Mouse (Mus musculus): ENCODE measurements around the gene Mdn1. TPM values are rescaled to one million over a fixed set of nuclear protein-coding genes. Genes with fewer than 3 reads are reported as not detected.

Gene Mdn1
- total and polyA plus RNA-seq, 3 experiments = 16.1 to 49.8 (median 44.5) TPM

DNA sequence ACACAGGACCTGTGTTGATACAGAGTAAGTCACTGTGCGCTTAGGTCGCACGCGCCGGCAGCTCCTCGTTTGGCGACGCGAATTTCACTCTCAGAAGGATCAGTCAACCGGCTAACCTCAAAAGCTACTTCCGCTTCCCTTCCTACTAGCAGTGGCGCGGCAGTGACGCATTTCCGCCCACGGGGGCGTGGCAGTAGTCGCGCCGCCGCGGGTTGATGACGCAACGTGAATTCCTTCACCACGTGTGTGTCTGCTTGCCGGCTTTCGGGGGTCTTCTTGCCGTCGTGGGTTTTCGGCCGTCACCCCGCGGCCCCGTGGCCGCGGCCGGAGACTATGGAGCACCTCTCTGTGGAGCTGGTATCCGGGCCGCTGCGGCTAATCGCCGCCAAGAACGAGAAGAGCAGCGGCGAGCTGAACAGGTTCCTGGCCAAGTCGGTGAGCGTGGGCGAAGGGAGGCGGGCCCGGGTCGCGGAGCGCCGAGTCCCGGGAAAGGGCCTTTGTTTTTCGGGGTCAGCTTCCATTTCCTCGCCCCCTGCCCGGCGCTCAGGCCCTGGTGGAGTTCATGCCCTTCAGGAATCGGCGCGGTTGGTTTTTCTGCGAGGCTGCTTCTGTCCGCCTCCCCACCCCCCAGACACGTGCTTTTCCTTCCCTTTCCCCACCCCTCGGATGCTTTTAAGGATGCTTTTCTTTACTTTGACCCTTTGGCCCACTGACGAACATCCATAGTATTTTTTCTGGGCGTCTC is at the start of gene Mdn1 (continued):
- TF ChIP-seq HCFC1 (IDR thresholded peaks at IDR 0.05; ENCODE audit: low read depth, low read length) (peak; percentile 93), ELF1 (IDR thresholded peaks at IDR 0.05; ENCODE audit: low read depth, low read length) (peak; percentile 96), ZC3H11A (IDR thresholded peaks at IDR 0.05; ENCODE audit: low read depth, low read length) (no peak), UBTF (IDR thresholded peaks at IDR 0.05; ENCODE audit: borderline replicate concordance, insufficient read depth, low read depth, low read length) (no peak)

DNA sequence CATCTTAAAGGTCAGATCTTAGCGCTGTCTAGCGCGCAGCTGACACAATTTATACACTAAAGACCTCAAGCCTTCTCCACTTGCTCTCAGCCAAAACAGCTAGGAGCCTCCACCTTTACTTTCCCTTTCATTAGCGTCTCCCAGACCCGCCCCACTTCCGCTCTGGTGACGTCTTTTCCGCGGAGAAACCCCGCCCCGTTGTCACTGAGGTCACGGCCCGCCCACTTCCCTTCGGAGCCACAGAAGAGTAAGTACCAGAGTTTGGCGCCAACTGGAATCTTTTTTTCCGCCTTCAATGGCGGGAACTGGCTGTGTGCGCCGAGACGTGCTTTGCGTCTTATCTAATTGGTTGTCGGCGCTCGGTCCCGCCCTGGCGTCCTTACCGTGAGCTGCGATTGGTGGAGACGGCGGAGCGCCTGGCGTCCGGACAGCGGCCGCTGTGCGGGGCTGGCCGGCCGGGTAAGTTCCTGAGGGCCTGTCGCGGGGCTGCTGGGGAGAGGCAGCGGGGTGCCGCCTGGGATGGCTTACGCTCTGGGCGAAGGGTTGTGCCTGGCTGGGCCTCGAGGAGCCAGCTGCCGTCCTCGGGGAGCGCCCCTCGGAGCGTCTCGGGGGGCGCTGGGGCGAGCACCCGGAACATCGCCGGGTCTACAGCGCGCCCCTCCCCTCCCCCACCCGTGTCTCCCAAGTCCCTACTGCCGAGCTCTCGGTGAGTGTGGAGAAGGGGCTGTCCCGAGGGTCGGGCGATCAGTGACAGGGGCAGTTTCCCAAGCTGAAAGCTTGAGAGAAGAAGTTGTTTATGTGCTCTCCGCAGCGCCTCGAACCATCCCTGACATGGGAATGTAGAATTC is 41.7 kb upstream of the Mdn1 start, which contains the start of gene Casp8ap2:
Casp8ap2 (plus strand) TSS at position 418 of the 848 bp plus-strand sequence.
- Histone ChIP-seq H3K9ac (ENCODE audit: control insufficient read depth, low read depth, low read length, poor library complexity, severe bottlenecking) (peak within 1 kb of the TSS; percentile 90), H3K4me1 (ENCODE audit: control insufficient read depth in 1 of 2, insufficient read depth in 2 of 2, low read length in 2 of 2) (peaks cover 0 to 11% of the 10 kb centered on the region in 2 experiments; a peak in 2 of 4 replicates), H3K4me3 (ENCODE audit: control insufficient read depth in 1 of 2, insufficient read depth in 1 of 2, low read depth in 2 of 2, low read length in 2 of 2) (peak within 1 kb of the TSS; percentile 66 to 93), H3K9me3 (replicated peaks; ENCODE audit: insufficient read depth, low read length) (no peaks in the 10 kb centered on the region), H3K27me3 (ENCODE audit: control insufficient read depth in 1 of 2, insufficient read depth in 2 of 2, low read length in 2 of 2) (no peaks in the 10 kb centered on the region), H3K79me2 (ENCODE audit: control insufficient read depth, insufficient read depth, low read length, poor library complexity) (peaks cover 36% of the 10 kb centered on the region), H3K27ac (ENCODE audit: control insufficient read depth, low read depth, low read length) (peak within 1 kb of the TSS; percentile 66), H3K36me3 (ENCODE audit: control insufficient read depth in 1 of 2, insufficient read depth in 2 of 2, low read length in 2 of 2) (peaks cover 1 to 30% of the 10 kb centered on the region in 2 experiments; a peak in 2 of 4 replicates)
- peak; percentile 99 for DNase-seq (ENCODE audit: low read depth, low spot score)
- TF ChIP-seq POLR2AphosphoS5 (IDR thresholded peaks at IDR 0.05; ENCODE audit: borderline replicate concordance, low read depth, low read length) (no peak), NELFE (IDR thresholded peaks at IDR 0.05; ENCODE audit: low read depth, low read length) (peak; percentile 83), CHD1 (IDR thresholded peaks at IDR 0.05; ENCODE audit: low read depth, low read length) (no peak), KAT2A (conservative IDR thresholded peaks at IDR 0.05; ENCODE audit: low read depth, low read length) (peak; percentile 67), CHD2 (IDR thresholded peaks at IDR 0.05; ENCODE audit: low read length) (peak; percentile 45; the same call in 1 of the 2 replicates), ETS1 (IDR thresholded peaks at IDR 0.05; ENCODE audit: low read depth, low read length) (peak; percentile 79), UBTF (IDR thresholded peaks at IDR 0.05; ENCODE audit: borderline replicate concordance, insufficient read depth, low read depth, low read length) (no peak), MAX (IDR thresholded peaks at IDR 0.05; ENCODE audit: low read length) (peak; percentile 56; the same call in 1 of the 2 replicates), POLR2A (IDR thresholded peaks at IDR 0.05; ENCODE audit: control insufficient read depth in 1 of 2, insufficient read depth in 1 of 2, low read depth in 1 of 2, low read length in 2 of 2, poor library complexity in 1 of 2) (peak; percentile 88 to 93), ZKSCAN1 (IDR thresholded peaks at IDR 0.05; ENCODE audit: low read depth, low read length) (no peak), EP300 (IDR thresholded peaks at IDR 0.05; ENCODE audit: low read depth in 1 of 2, low read length in 2 of 2) (no peak), MYB (IDR thresholded peaks at IDR 0.05; ENCODE audit: low read depth, low read length) (no peak), USF2 (IDR thresholded peaks at IDR 0.05; ENCODE audit: borderline replicate concordance in 1 of 2, insufficient read depth in 1 of 2, low read depth in 1 of 2, low read length in 2 of 2) (no peak), USF1 (IDR thresholded peaks at IDR 0.05; ENCODE audit: low read depth, low read length) (no peak), SMC3 (IDR thresholded peaks at IDR 0.05; ENCODE audit: low read depth, low read length) (no peak), HCFC1 (IDR thresholded peaks at IDR 0.05; ENCODE audit: low read depth, low read length) (peak; percentile 86), BHLHE40 (IDR thresholded peaks at IDR 0.05; ENCODE audit: borderline replicate concordance, low read depth, low read length) (no peak), RCOR1 (IDR thresholded peaks at IDR 0.05; ENCODE audit: low read depth, low read length) (no peak), ZMIZ1 (IDR thresholded peaks at IDR 0.05; ENCODE audit: low read depth, low read length) (0 out of 2 replicates have a peak, but pooled peaks have one; percentile 40), GABPA (IDR thresholded peaks at IDR 0.05; ENCODE audit: low read depth, low read length) (no peak), SIN3A (IDR thresholded peaks at IDR 0.05; ENCODE audit: low read length) (peak; percentile 79), ZC3H11A (IDR thresholded peaks at IDR 0.05; ENCODE audit: low read depth, low read length) (no peak), RAD21 (IDR thresholded peaks at IDR 0.05; ENCODE audit: low read depth, low read length) (no peak), ZNF384 (IDR thresholded peaks at IDR 0.05; ENCODE audit: low read depth, low read length) (peak; percentile 79), NRF1 (IDR thresholded peaks at IDR 0.05; ENCODE audit: insufficient read depth, low read depth, low read length, poor library complexity, severe bottlenecking) (no peak), MEF2A (IDR thresholded peaks at IDR 0.05; ENCODE audit: extremely low read depth, insufficient replicate concordance, low read depth, low read length, poor library complexity, severe bottlenecking) (no peak), GATA1 (IDR thresholded peaks at IDR 0.05; ENCODE audit: low read depth, low read length) (no peak), POLR2AphosphoS2 (IDR thresholded peaks at IDR 0.05; ENCODE audit: low read length) (peak; percentile 77; the same call in 1 of the 2 replicates), TCF12 (IDR thresholded peaks at IDR 0.05; ENCODE audit: low read depth, low read length) (no peak)
